Mouse (Mus musculus) ovary, adult 18-20 months (tissue): ENCODE measurements around the gene Rgs16.

Experiments used
- DNase-seq: peaks from one replicate; pipeline ENCODE4 v3.0.0; 2022; ENCODE audit warnings: low spot score, mixed read lengths

The Rgs16 gene

GRCm38 (mm10) chr1:153721565-153722310, 18.4 kb upstream of the Rgs16 start:
- DNase-seq, result no peak

- DNase-seq, result no peak
These were observed 16.7 kb upstream of the Rgs16 start for GRCm38 (mm10) chr1:153723426-153723825.

GRCm38 (mm10) chr1:153726636-153727035, 13.5 kb upstream of the Rgs16 start:
- DNase-seq, result no peak

- no peak for DNase-seq
These were observed 10.3 kb upstream of the Rgs16 start for GRCm38 (mm10) chr1:153729806-153730205.

GRCm38 (mm10) chr1:153730671-153731070, 9.5 kb upstream of the Rgs16 start:
- no peak for DNase-seq

GRCm38 (mm10) chr1:153733181-153733580, 7.0 kb upstream of the Rgs16 start:
- DNase-seq, result no peak

GRCm38 (mm10) chr1:153734866-153735265, 5.3 kb upstream of the Rgs16 start:
- DNase-seq, result no peak

GRCm38 (mm10) chr1:153736096-153736495, 4.1 kb upstream of the Rgs16 start:
- DNase-seq, result no peak

GRCm38 (mm10) chr1:153737101-153738085, 2.8 kb upstream of the Rgs16 start:
- no peak for DNase-seq

GRCm38 (mm10) chr1:153739437-153740015, 623 bp upstream of the Rgs16 start:
- DNase-seq, result no peak

- no peak for DNase-seq
These were observed 739 bp downstream of the Rgs16 start for GRCm38 (mm10) chr1:153740775-153741400.

- no peak for DNase-seq
These were observed 1.6 kb downstream of the Rgs16 start for GRCm38 (mm10) chr1:153741551-153742316.

- no peak for DNase-seq
These were observed 2.4 kb downstream of the Rgs16 start for GRCm38 (mm10) chr1:153742374-153743155.

GRCm38 (mm10) chr1:153746119-153746670, 6.0 kb downstream of the Rgs16 start:
- DNase-seq, result no peak

- no peak for DNase-seq
These were observed 6.6 kb downstream of the Rgs16 start for GRCm38 (mm10) chr1:153746728-153747127.

- DNase-seq, result no peak
These were observed 7.8 kb downstream of the Rgs16 start for GRCm38 (mm10) chr1:153747861-153748530.

- no peak for DNase-seq
These were observed 8.4 kb downstream of the Rgs16 start for GRCm38 (mm10) chr1:153748549-153748948.

GRCm38 (mm10) chr1:153749211-153749801, 9.2 kb downstream of the Rgs16 start, which contains the start of gene Rnasel:
Rnasel (plus strand) TSS chr1:153749426.
- peak; percentile 76 for DNase-seq

- no peak for DNase-seq
These were observed 9.9 kb downstream of the Rgs16 start for GRCm38 (mm10) chr1:153750054-153750453.
